14 mouse cellular contexts compared by ENCODE assay signal in genomic region chr8:122561199-122561598, GRCm38 (mm10). TPM values are rescaled to one million over a fixed set of nuclear protein-coding genes. Genes with fewer than 3 reads are reported as not detected.
DNase-seq lines count a peak whose midpoint lies in the region; TF ChIP-seq lines count a peak whose summit lies in the region.
"Had no signal": no experiment of that assay in that cellular context is flagged by ENCODE, and none has a peak within 500 bp of the region (broad histone marks: within the 10 kb centered on the region; RNA-seq: fewer than 3 reads in every experiment).

No protein-coding gene starts in this region.

- peaks cover 14% of the 10 kb centered on the region; the same call in 1 of the 2 replicates for H3K4me1 ChIP-seq in spleen, adult 2 months (ENCODE audit: control insufficient read depth, insufficient read depth, insufficient read length)
- H3K4me1 ChIP-seq in bone marrow, adult 2 months (ENCODE audit: control insufficient read depth, insufficient read depth, low read length) = peaks cover 14% of the 10 kb centered on the region
- peaks cover 67% of the 10 kb centered on the region for H3K4me1 ChIP-seq in megakaryocyte, embryonic 14.5 days

- H3K27ac ChIP-seq in spleen, adult 2 months (ENCODE audit: insufficient read depth, low read length) = peak overlapping the region; percentile 80
- H3K27ac ChIP-seq in bone marrow, adult 2 months (ENCODE audit: control insufficient read depth, insufficient read depth, low read depth, low read length, poor library complexity) = peak overlapping the region; percentile 23; the same call in 1 of the 2 replicates
- H3K27ac ChIP-seq: heart, embryonic 15.5 days; midbrain, embryonic 13.5 days; neural tube, embryonic 13.5 days had no signal

- no peaks in the 10 kb centered on the region for H3K9me3 ChIP-seq in megakaryocyte, embryonic 14.5 days
- H3K9me3 ChIP-seq: heart, embryonic 15.5 days; midbrain, embryonic 13.5 days; neural tube, embryonic 13.5 days had no signal

- no peaks in the 10 kb centered on the region for H3K27me3 ChIP-seq in spleen, adult 2 months (ENCODE audit: control insufficient read depth, insufficient read depth, low read length)
- no peaks in the 10 kb centered on the region for H3K27me3 ChIP-seq in megakaryocyte, embryonic 14.5 days (replicated peaks)
- H3K27me3 ChIP-seq: heart, embryonic 15.5 days; midbrain, embryonic 13.5 days; neural tube, embryonic 13.5 days had no signal

- no peak for TF ChIP-seq CTCF in spleen, adult 2 months (IDR thresholded peaks at IDR 0.05; ENCODE audit: extremely low read depth, insufficient read depth, insufficient read length, insufficient replicate concordance)
- TF ChIP-seq CTCF in bone marrow, adult 2 months (IDR thresholded peaks at IDR 0.05; ENCODE audit: control insufficient read depth, insufficient read depth, low read length) = no peak

- no peak overlapping the region for H3K4me3 ChIP-seq in spleen, adult 2 months (ENCODE audit: extremely low read depth, insufficient read depth, insufficient read length)
- H3K4me3 ChIP-seq in bone marrow, adult 2 months (replicated peaks; ENCODE audit: control insufficient read depth, low read depth, low read length) = no peak overlapping the region
- H3K4me3 ChIP-seq in megakaryocyte, embryonic 14.5 days (replicated peaks) = peak overlapping the region; percentile 64
- H3K4me3 ChIP-seq: heart, embryonic 15.5 days; midbrain, embryonic 13.5 days; neural tube, embryonic 13.5 days had no signal

- H3K36me3 ChIP-seq in spleen, adult 2 months (ENCODE audit: control insufficient read depth, insufficient read depth, low read length) = no peaks in the 10 kb centered on the region
- H3K36me3 ChIP-seq in megakaryocyte, embryonic 14.5 days (replicated peaks; ENCODE audit: low read length) = no peaks in the 10 kb centered on the region
- H3K36me3 ChIP-seq: heart, embryonic 15.5 days; midbrain, embryonic 13.5 days had no signal

- no peak for DNase-seq in spleen, adult 2 months (ENCODE audit: low read depth in 1 of 2, low spot score in 2 of 2)
- DNase-seq in spleen, adult 18-20 months = no peak
- no peak for DNase-seq in urinary bladder, postnatal 36 days (ENCODE audit: low spot score in 2 of 2)
- DNase-seq in layer of hippocampus, adult 11-12 months (ENCODE audit: low spot score) = no peak
- DNase-seq in right cerebral cortex, adult 2 months (ENCODE audit: low spot score in 2 of 2) = no peak
- DNase-seq: adrenal gland, postnatal 14 days; cerebellum, adult 11-12 months; forebrain, postnatal 0 days; kidney, adult 11 months had no signal

- 22% methylated on average over 5 of the region's 5 CpGs for WGBS in spleen, adult 2 months
- 23% methylated on average over 5 of the region's 5 CpGs for WGBS in bone marrow, adult 2 months

- TF ChIP-seq POLR2A in spleen, adult 2 months (IDR thresholded peaks at IDR 0.05; ENCODE audit: low read depth, low read length) = no peak
- no peak for TF ChIP-seq POLR2A in bone marrow, adult 2 months (IDR thresholded peaks at IDR 0.05; ENCODE audit: borderline replicate concordance, control insufficient read depth, low read depth, low read length)

RNA-seq across cellular contexts. Expression of gene Cdt1, which starts 6.6 kb away (rescaled TPM):
- 50.4 and 118 TPM in 2 replicates for polyA plus RNA-seq in spleen, adult 2 months (2012; rRNA removed)
- 62.8 and 68.5 TPM in 2 replicates for polyA plus RNA-seq in bone marrow, adult 2 months (2011; ENCODE audit: insufficient read depth, insufficient read length, low replicate concordance, missing spikeins)
- 68.9 and 81.7 TPM in 2 replicates for polyA plus RNA-seq in megakaryocyte, embryonic 14.5 days (2012; ENCODE audit: insufficient read depth, low replicate concordance)

RNA-seq across cellular contexts. Expression of gene Piezo1, which starts 10.1 kb away (rescaled TPM):
- polyA plus RNA-seq in spleen, adult 2 months (2012; rRNA removed) = 96.7 and 117 TPM in 2 replicates
- polyA plus RNA-seq in bone marrow, adult 2 months (2011; ENCODE audit: insufficient read depth, insufficient read length, low replicate concordance, missing spikeins) = 21.6 and 49.3 TPM in 2 replicates
- 25.0 and 60.9 TPM in 2 replicates for polyA plus RNA-seq in megakaryocyte, embryonic 14.5 days (2012; ENCODE audit: insufficient read depth, low replicate concordance)

RNA-seq across cellular contexts. Expression of gene Aprt, which starts 15.5 kb away (rescaled TPM):
- 86.7 and 106 TPM in 2 replicates for polyA plus RNA-seq in spleen, adult 2 months (2012; rRNA removed)
- 41.8 and 95.4 TPM in 2 replicates for polyA plus RNA-seq in bone marrow, adult 2 months (2011; ENCODE audit: insufficient read depth, insufficient read length, low replicate concordance, missing spikeins)
- 257 and 338 TPM in 2 replicates for polyA plus RNA-seq in megakaryocyte, embryonic 14.5 days (2012; ENCODE audit: insufficient read depth, low replicate concordance)

RNA-seq across cellular contexts. Expression of gene Galns, which starts 50.1 kb away (rescaled TPM):
- polyA plus RNA-seq in spleen, adult 2 months (2012; rRNA removed) = 13.1 and 16.4 TPM in 2 replicates
- polyA plus RNA-seq in bone marrow, adult 2 months (2011; ENCODE audit: insufficient read depth, insufficient read length, low replicate concordance, missing spikeins) = 18.7 and 40.6 TPM in 2 replicates
- 12.6 and 15.3 TPM in 2 replicates for polyA plus RNA-seq in megakaryocyte, embryonic 14.5 days (2012; ENCODE audit: insufficient read depth, low replicate concordance)

RNA-seq across cellular contexts. Expression of gene Trappc2l, which starts 50.2 kb away (rescaled TPM):
- polyA plus RNA-seq in spleen, adult 2 months (2012; rRNA removed) = 101 and 133 TPM in 2 replicates
- 14.0 and 36.5 TPM in 2 replicates for polyA plus RNA-seq in bone marrow, adult 2 months (2011; ENCODE audit: insufficient read depth, insufficient read length, low replicate concordance, missing spikeins)
- polyA plus RNA-seq in megakaryocyte, embryonic 14.5 days (2012; ENCODE audit: insufficient read depth, low replicate concordance) = 2.2 TPM in 1 of 2 replicates, not detected in the other
